Mouse (Mus musculus) thymus, postnatal 0 days (tissue): ENCODE measurements at regions not wholly inside any gene's neighbourhood (a gene's known extent, or its start where the extent isn't known, plus 50 kb on each side); places are given as distances from the start of the nearest gene placed in this dataset.

Experiments
- DNase-seq: peaks from one replicate; pipeline ENCODE4 v3.0.0-alpha.2; 2015; ENCODE audit warnings: low spot score

DNA sequence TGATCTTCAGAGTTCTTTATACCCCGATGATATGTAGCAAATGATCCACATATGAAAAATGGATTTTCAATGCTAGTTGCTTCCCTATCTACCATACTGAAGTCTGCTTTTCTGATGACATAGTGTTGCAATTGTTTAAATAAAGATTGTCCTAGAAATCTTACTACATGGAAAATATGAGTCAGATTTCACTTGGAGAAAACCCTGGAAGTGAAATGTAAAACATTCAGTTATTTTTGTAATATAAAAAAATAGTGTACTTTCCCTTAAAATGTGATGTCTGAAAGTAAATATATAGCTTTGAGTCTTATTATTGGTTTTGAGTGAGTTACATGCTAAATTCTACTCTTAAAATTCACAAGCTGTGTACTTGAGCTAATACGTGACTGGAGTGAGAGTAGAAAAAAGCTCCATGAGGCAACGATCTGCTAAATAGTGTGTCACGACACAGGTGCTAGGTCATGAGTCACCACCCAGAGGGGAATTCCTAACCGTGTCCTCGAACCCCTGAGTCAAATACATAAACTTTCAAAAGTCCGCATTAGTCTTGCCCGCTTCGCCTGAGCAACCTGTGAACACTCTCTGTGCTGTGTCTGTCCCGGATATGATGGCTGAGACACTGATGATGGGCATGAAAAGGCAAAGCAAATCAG, 430.5 kb downstream of the Hsfy2 start:
- DNase-seq, result no peak

DNA sequence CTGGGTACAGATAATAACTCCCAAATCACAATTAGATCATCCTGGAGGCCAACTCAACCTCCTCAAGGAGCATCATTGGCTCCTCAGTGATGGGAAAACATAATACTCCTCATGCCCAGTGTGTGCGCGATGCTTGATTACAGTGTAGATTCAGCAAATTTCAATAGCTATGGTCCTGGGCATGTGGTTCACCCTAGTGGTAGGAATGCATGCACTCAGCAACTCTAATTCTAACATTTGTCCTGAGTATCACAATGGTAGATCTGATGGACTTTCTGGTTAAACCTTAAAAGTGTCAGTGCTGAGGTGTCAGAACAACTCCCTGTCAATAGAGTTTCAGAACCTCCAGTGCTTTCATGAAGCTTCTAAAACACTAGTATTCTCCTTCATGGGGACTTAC, 442.0 kb downstream of the Hsfy2 start:
- no peak for DNase-seq

DNA sequence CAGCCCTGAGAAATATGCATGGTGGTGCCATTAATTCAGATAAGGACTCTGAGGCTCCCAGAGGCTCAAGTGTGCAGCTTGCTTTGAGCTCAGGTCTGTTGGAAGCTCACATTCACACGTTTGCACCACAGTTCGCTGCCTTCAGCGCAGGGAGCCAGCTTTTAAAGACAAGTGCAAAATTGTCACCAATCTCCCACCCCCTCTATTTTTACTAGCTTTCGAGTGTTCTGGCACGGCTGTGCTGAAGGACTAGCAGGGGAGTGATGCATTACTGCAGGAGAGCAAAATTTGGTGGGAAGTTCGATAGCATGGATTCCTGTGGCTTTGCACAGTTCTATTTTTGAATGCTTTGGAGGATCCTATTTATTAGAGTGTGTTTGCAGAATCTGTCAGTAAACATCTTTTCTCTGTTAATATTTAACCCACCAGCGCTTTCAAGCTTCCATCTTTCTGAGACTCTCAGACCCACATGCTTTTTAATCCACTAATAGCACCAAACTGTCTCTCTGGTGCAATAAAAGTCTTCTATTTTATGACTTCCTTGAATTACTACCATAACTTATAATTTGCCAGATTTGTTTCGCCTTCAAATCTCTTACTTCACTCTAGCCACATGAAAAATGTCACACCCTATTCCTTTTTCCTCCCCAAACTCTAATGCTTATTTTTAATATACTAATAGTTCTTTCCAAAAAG, 453.6 kb downstream of the Hsfy2 start:
- DNase-seq, result no peak

DNA sequence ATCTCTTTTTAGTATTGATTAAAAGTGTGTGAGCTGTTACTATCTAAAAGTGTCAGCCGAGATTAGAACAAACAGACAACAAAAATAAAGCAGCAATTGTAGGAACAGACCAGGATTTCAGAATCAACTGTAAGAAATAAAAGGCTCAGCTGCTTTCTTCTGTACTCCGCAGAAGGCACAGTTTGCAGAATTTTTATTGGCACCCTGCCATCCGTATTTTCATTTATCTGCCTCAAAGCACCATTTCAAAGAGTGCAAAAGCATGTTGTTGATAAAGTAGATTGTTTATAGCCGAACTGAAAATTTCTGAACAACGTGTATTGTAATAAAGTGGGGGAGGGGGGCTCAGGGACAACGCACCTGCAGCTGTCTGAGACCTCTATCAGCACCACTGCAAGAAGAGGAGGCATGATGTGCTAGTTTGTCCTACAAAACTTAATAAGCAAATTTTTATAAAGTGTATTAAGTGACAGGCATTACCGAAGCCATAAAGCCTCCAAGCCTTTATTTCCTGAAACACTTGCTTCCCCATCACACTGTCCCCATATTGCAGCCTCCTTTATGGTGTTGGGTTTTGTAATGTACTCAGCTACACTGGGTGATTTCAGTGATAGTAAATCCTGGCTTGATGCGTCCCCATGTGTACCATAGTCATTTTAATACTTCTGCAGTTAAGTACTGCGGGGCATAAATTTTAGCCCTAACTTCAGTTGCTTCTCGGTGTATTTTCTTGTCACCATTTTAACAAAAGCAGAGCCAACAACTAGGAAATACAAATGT, 457.8 kb downstream of the Hsfy2 start:
- no peak for DNase-seq

DNA sequence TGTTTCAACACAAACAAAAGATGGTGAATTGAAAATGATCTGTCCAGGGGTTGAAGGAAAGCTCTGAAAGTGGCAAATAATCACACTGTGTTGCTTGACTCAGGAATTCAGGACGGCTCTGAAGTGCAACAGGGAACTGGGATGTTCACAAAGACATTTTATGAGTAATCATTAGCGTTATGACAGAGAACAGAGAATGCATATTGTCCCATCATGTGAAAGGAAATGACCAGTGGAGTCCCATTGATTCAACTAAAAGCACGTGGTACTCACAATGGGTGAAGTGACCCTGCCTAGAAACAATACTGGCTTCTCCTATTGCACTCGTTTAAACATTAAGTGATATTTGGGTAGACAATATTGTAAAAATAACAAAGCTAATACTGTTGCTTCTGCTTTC, 466.1 kb downstream of the Hsfy2 start:
- DNase-seq, result no peak

DNA sequence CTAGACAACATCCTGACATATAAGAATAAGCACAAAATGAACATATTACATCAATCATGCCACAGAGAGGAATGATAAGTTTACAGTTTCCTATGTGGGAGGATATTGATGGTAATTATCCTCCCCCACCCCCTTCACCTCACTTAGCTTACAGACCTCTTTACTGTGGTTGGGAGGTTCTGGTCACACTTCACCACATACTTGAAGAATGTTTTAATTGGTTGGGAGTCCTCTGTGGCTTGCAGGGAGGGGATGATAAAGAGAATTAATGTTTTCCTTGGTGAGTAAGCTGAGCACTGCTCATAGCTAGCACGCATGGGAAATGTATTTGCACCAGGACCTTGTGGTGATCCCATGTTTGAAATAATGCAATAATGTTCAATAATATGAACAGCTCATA, 468.5 kb downstream of the Hsfy2 start:
- DNase-seq, result no peak

DNA sequence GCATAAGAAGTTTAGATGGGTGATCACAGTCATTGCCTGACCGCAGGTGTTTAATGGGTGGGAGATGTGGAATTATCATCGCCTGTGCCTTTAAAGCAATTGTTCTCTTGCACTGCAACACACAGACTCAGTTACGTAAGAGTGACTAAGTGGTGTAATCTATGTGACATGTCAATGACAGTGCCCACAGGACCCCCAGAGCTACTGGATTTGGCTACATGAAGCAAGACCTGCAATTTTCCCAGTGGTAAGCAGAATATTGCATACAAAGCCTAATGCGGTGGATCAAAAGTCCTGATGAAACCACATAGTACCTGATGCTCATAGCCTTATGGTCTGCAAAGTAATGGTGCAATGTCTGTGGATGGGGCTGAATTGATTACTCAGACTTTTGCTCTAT, 469.2 kb downstream of the Hsfy2 start:
- DNase-seq, result no peak

DNA sequence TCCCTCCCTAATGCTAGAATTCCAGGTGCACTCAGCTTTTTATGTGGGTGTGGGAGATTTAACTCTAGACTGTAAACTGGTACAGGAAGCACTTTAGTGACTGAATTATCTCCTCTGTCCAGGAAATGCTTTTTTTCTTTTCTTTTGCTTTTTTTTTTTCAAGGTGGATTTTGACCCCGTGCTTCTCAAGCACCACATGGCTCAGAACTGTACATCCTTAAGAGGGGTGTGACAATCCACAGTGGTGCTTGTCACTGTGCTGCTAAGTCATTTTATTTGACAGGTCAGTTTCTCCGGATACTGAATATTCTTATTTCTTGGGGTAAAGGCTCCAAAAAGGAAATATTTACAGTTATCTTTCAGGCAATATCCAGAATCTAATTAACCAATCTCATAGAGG, 472.0 kb downstream of the Hsfy2 start:
- DNase-seq, result no peak

DNA sequence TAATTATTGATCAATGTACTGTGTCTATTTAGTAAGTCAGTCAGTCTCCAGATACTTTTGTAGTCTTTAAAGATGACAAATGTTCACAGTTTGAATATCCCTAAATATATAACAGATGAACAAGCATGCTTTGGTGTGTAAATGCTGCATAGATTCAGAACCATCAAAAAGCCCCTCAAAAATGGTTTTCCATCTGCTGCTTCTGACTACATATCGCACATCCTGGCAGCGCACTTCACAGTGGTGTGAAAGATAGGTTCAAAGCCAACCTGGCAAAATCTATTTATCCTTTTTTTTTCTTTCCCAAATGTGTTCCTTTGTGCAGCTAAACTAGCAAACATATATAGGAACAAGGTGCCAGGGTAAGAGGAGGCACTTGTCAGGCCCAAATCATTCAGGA, 472.9 kb downstream of the Hsfy2 start:
- no peak for DNase-seq

DNA sequence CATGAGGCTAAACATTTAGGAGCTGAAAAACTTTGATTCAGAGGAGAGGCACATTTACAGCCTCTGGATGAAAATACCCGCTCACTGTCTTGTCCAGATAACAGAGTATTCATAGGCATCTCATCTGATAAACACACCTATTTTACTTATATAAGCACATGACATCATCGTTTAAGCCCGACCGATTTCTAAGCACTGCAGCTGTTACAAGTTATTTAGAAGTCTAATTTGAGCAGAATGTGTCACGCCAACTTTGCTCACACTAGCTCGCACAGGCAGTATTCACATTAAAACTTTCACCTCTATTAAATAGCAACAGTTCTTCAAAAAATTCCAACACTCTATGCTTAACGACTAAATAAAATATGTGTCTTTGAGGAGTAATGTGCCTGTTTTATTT, 506.3 kb downstream of the Hsfy2 start:
- DNase-seq, result no peak

DNA sequence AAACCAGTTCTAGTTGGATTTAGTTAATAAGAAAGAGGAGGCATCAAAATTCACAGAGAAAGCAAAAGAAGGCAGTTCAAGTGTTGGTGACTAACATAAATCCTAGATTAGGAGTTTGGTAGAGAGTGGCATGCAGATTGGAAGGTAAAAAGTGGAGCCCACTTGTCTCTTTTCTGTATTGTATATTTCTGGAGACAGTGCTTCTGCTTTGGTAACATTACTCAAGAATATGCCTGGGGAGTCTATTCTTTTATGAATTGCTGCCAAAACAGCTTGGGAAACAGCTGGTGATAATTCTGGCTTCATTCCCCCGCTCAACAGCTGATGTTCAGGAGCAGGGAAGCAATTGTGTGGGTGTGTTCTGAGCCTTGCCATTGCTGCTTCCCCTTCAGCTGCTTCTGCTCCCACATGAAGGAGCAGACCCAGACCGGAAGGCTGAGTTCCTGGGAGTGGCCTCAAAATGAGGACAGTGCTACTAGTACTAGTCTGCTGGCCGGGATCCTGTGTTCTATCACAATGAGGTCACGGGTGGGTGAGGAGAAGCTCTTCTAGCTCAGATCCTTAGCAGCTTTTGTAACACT, 547.9 kb downstream of the Hsfy2 start:
- DNase-seq, result no peak

DNA sequence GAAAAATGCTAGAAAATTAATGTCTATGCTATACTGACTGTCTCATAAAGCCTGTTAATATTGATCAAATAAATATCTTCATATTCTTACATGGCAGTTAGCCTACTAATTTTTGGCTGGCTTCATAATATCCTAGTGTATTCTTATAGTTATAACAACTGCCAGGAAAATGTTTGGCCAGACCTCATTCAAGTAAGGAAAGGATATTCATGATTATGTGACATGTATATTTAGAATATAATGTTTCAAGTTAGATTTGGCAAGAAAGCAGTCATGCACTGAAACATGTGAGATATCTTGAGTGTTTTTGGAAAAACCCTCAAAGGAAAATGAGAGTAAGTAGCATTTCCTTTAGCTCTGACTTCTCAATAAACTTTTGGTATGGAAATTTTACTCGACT, 548.9 kb downstream of the Hsfy2 start:
- DNase-seq, result no peak

DNA sequence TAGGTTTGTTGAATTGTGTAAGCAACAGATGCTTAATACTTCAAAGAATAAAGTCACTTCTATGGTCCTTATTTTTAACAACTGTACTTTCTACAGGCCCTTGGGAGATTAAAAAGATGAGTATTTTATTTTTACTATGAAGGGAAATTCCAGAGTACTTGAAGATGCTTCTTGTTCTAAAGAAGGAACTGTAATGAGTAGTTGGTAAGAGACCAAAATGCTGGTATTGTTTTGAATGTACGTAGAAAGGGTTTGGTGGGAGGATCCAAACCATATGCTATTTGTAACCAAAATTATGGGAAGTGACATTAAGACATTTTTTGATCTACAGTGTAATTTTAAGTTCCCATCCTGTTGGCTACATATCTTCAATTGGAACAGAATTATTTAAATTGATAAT, 560.5 kb downstream of the Hsfy2 start:
- no peak for DNase-seq

DNA sequence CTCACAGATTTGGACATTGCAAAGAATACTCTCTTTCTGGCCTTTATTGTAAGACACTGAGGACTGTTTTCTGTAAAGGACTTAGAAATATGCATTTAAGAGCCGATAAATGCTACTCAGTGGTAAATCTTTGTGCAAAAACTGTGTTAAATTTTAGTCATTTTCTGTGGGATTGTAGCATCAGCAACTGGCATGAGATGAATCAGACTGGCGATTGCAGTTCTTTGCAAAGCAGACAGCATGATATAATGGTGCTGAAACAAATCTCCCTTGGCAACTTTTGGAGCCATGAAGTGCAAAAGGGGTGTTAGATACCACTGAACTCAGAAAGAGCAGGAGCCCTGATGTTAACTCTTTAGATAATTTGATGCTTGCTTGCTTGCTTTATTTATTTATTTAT, 565.0 kb downstream of the Hsfy2 start:
- DNase-seq, result no peak

DNA sequence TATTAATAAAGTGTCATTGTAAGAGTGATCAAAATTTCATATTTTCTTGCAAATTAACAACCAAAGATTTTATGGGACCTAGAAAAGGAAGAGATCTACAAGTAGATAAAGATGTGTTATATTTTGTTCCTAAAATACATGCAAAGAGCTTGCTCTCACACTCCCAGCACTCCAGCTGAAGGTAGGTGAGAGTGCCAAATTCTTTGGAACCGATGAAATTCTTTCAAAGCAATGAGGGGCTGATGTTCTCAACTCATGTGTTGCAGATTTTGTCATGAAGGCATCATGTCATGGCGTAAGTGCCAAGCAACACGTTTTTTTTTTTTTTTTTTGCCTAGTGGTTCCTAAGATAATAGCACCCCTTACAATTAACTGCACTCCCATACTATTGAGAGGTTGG, 573.8 kb downstream of the Hsfy2 start:
- no peak for DNase-seq
